Mouse (Mus musculus): Measurements from ENCODE around the gene Rai1. TPM values are rescaled to one million over a fixed set of nuclear protein-coding genes. Genes with fewer than 3 reads are reported as not detected.
A peak's percentile ranks its signal among the peaks of the same experiment; 100 is the strongest.

Gene Rai1
- 13.9 and 16.1 TPM in 2 replicates for polyA plus RNA-seq (2015; fragmentation: Nextera tagmentation; extraction: Ambion mirVana)

DNA sequence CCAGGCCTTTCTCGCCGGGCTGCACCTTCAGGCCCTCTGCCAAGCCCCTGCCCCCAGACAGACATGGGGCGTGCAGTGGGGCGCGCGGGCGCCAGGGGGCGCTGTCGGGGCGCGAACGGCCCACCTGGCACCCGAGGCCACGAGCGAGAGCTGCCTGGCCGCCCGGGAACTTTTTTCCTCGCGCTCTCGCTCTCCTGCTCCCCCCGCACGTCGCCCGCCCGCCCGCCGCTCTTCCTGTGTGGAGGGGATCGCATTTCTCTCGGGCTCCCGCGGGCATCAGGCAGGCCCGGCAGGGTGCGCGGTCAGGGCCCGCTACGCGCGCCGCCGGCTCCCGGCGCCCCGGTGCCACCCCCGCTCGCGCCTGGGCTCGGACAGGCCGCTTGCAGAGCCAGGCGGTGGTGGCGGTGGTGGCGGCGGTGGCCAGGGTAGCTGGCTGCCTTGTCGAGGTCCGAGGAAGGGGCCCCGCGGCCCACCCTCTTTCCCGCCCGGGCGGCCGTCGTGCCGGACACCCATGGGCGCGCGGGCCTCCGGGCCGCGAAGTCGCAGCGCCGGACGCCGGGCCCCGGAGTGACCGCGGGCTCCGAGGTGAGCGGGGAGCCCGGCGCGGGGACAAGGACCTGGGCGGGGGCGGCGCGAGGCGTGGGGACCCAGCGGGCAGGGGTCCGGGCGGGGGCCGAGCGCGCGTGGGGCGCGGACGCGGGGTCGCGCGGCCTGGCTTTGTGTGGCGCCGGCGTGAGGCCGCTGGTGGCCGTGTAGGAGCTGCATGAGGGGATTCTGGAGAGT, at the start of gene Rai1:
TSS of gene Rai1 (plus strand) at position 204 of the 783 bp plus-strand sequence.
- Histone ChIP-seq H3K27me3 (ENCODE audit: control insufficient read depth, insufficient read depth, low read length) (no peaks in the 10 kb centered on the region), H3K27ac (ENCODE audit: low read length) (peak within 1 kb of the TSS; percentile 98), H3K4me1 (ENCODE audit: control insufficient read depth, insufficient read depth, low read length) (peaks cover 42% of the 10 kb centered on the region), H3K4me3 (replicated peaks; ENCODE audit: low read length) (peak within 1 kb of the TSS; percentile 71), H3K4me2 (ENCODE audit: low read depth, low read length) (peak within 1 kb of the TSS; percentile 89), H3K9ac (ENCODE audit: low read length) (peak within 1 kb of the TSS; percentile 100), H3K9me3 (replicated peaks; ENCODE audit: control insufficient read depth, low read length) (no peaks in the 10 kb centered on the region), H3K36me3 (ENCODE audit: control insufficient read depth, insufficient read depth, low read length) (no peaks in the 10 kb centered on the region)
- peak; percentile 56 for ATAC-seq (ENCODE audit: insufficient read depth, low FRiP score)
- 0% methylated on average over 100 of the region's 105 CpGs for WGBS

DNA sequence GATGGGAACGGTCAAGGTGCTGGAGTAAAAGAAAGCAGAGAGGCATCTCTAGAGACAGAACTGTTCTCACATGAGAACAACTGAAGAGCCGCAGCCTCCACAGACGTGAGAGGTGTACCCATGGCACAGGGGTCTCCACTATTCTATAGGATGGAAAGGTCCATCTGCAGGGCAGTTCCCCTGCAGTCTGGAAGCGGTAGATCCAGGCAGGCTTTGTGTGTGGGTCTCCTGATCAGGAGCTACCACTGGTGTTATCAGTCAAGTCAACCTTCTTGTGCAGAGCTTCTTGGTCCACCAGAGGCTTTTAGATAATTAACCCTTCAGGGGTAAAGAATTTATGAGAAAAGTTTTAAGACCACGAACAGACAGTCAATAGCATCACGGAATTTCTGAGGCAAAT, 48.3 kb upstream of the Rai1 start:
- no peak for ATAC-seq (ENCODE audit: insufficient read depth, low FRiP score)
- Histone ChIP-seq H3K36me3 (ENCODE audit: control insufficient read depth, insufficient read depth, low read length) (no peaks in the 10 kb centered on the region), H3K9ac (ENCODE audit: low read length) (no peak overlapping the region), H3K4me2 (ENCODE audit: low read depth, low read length) (no peak overlapping the region), H3K9me3 (replicated peaks; ENCODE audit: control insufficient read depth, low read length) (no peaks in the 10 kb centered on the region), H3K4me1 (ENCODE audit: control insufficient read depth, insufficient read depth, low read length) (no peaks in the 10 kb centered on the region), H3K27ac (ENCODE audit: low read length) (no peak overlapping the region), H3K27me3 (ENCODE audit: control insufficient read depth, insufficient read depth, low read length) (no peaks in the 10 kb centered on the region), H3K4me3 (replicated peaks; ENCODE audit: low read length) (no peak overlapping the region)
- 75% methylated on average over 6 of the region's 6 CpGs for WGBS

DNA sequence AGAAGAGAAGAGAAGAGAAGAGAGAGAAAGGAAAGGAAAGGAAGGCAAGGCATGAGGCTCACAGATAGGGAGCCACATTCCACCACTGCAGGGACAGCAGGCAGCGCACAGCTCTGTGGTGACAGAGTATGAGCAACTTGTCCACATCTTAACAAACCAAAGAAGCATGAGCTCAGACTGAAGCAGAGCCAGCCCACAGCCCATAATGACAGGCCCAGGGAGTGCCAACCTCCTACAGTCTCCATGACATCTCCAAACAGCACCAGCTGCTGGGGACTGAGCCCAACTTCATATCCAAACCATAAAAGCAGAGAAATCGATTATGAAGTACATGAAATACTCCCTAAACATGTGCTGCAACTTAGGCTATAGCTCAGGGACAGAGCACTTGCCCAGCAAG, 46.8 kb upstream of the Rai1 start:
- H3K27ac ChIP-seq (ENCODE audit: low read length): no peak overlapping the region
- H3K4me3 ChIP-seq (replicated peaks; ENCODE audit: low read length): no peak overlapping the region
- no peaks in the 10 kb centered on the region for H3K36me3 ChIP-seq (ENCODE audit: control insufficient read depth, insufficient read depth, low read length)
- H3K4me1 ChIP-seq (ENCODE audit: control insufficient read depth, insufficient read depth, low read length): no peaks in the 10 kb centered on the region
- WGBS: 63% methylated on average over 2 of the region's 2 CpGs
- no peak for ATAC-seq (ENCODE audit: insufficient read depth, low FRiP score)
- H3K27me3 ChIP-seq (ENCODE audit: control insufficient read depth, insufficient read depth, low read length): no peaks in the 10 kb centered on the region
- no peaks in the 10 kb centered on the region for H3K9me3 ChIP-seq (replicated peaks; ENCODE audit: control insufficient read depth, low read length)
- no peak overlapping the region for H3K9ac ChIP-seq (ENCODE audit: low read length)
- no peak overlapping the region for H3K4me2 ChIP-seq (ENCODE audit: low read depth, low read length)

DNA sequence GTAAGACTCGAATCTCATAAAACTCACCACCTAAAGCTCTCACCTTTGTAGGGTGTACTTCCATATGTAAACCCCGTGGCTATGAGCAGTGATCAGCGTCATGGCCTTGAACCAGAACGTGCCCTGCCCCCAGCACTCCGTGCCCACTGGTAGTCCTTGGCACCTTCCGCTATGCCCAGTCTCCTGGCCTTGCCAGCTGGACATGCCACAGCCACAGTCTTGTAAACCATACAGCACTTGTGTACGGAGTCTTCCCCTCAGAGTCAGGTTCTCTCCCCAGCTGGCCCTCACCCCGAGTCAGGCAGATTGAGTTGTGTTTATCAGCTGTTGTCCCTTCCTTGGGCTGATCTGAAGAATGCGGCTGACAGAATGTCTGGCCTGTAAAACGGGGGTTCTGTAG, 46.4 kb upstream of the Rai1 start:
- ATAC-seq (ENCODE audit: insufficient read depth, low FRiP score): no peak
- 66% methylated on average over 10 of the region's 10 CpGs for WGBS
- Histone ChIP-seq H3K9ac (ENCODE audit: low read length) (no peak overlapping the region), H3K27me3 (ENCODE audit: control insufficient read depth, insufficient read depth, low read length) (no peaks in the 10 kb centered on the region), H3K4me1 (ENCODE audit: control insufficient read depth, insufficient read depth, low read length) (no peaks in the 10 kb centered on the region), H3K36me3 (ENCODE audit: control insufficient read depth, insufficient read depth, low read length) (no peaks in the 10 kb centered on the region), H3K4me3 (replicated peaks; ENCODE audit: low read length) (no peak overlapping the region), H3K9me3 (replicated peaks; ENCODE audit: control insufficient read depth, low read length) (no peaks in the 10 kb centered on the region), H3K27ac (ENCODE audit: low read length) (no peak overlapping the region), H3K4me2 (ENCODE audit: low read depth, low read length) (no peak overlapping the region)

DNA sequence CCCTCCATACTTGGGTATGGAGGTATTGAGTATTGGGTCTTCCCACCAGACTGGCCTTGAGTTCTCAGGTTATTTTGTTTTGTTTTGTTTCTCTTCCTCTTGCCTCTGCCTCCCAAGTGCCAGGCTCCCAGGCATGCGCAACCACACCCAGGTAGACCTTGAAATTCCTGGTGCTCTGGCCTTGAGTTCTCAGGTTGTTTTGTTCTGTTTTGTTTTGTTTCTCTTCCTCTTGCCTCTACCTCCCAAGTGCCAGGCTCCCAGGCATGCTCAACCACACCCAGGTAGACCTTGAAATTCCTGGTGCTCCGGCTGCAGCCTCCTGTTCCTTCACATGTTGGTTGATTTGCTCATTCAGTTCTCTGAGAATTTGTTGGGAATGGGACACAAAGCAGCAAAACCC, 44.8 kb upstream of the Rai1 start:
- no peak for ATAC-seq (ENCODE audit: insufficient read depth, low FRiP score)
- no peak overlapping the region for H3K4me3 ChIP-seq (replicated peaks; ENCODE audit: low read length)
- no peaks in the 10 kb centered on the region for H3K27me3 ChIP-seq (ENCODE audit: control insufficient read depth, insufficient read depth, low read length)
- no peaks in the 10 kb centered on the region for H3K36me3 ChIP-seq (ENCODE audit: control insufficient read depth, insufficient read depth, low read length)
- H3K9me3 ChIP-seq (replicated peaks; ENCODE audit: control insufficient read depth, low read length): no peaks in the 10 kb centered on the region
- H3K27ac ChIP-seq (ENCODE audit: low read length): no peak overlapping the region
- no peak overlapping the region for H3K9ac ChIP-seq (ENCODE audit: low read length)
- no peaks in the 10 kb centered on the region for H3K4me1 ChIP-seq (ENCODE audit: control insufficient read depth, insufficient read depth, low read length)
- no peak overlapping the region for H3K4me2 ChIP-seq (ENCODE audit: low read depth, low read length)
- 89% methylated on average over 2 of the region's 2 CpGs for WGBS

DNA sequence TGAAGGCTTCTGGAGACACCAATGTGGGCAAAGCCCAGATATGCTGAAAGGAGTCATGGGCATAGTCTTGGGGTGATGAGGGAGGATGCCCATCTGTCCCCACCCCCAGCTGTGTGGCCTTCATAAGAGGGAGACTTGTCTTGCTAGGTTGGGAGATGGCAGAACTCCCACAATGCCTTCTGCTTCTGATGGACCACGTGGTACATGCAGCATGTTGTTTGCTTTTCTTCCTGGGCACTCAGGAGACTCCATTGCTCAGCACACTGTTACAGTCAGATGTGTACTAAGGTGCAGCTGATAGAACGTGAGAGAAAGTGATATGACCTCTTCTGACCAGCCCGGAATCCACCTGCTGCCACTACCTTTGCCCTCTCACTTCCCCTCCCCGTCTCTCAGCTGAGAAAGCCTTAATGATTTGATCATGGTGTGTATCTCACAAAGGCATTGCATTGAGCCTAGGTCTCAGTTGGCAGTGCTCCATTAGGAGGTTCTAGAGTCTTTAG, 43.3 kb upstream of the Rai1 start:
- no peak overlapping the region for H3K4me2 ChIP-seq (ENCODE audit: low read depth, low read length)
- H3K27ac ChIP-seq (ENCODE audit: low read length): no peak overlapping the region
- H3K9ac ChIP-seq (ENCODE audit: low read length): no peak overlapping the region
- no peaks in the 10 kb centered on the region for H3K27me3 ChIP-seq (ENCODE audit: control insufficient read depth, insufficient read depth, low read length)
- WGBS: 68% methylated on average over 4 of the region's 4 CpGs
- H3K4me1 ChIP-seq (ENCODE audit: control insufficient read depth, insufficient read depth, low read length): no peaks in the 10 kb centered on the region
- H3K36me3 ChIP-seq (ENCODE audit: control insufficient read depth, insufficient read depth, low read length): no peaks in the 10 kb centered on the region
- no peak overlapping the region for H3K4me3 ChIP-seq (replicated peaks; ENCODE audit: low read length)
- ATAC-seq (ENCODE audit: insufficient read depth, low FRiP score): no peak
- H3K9me3 ChIP-seq (replicated peaks; ENCODE audit: control insufficient read depth, low read length): no peaks in the 10 kb centered on the region

DNA sequence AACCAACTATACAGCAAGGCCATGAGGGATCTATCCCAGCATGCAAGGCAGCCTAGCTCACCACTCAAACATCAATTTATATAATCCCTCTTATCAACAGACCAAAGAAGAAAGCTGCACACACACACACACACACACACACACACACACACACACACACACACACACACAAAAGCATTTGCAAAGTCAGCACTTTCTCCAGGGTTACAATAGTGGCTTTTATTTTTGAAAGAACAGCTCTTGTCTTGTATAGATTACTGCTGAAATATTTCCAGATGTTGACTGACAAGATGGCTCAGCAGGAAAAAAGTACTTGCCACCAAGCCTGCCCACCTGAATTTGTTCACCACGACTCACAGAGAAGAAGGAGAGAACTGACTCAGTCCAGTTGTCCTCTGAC, 39.5 kb upstream of the Rai1 start:
- 48% methylated on average over 1 of the region's 1 CpGs for WGBS
- no peak overlapping the region for H3K27ac ChIP-seq (ENCODE audit: low read length)
- no peaks in the 10 kb centered on the region for H3K9me3 ChIP-seq (replicated peaks; ENCODE audit: control insufficient read depth, low read length)
- ATAC-seq (ENCODE audit: insufficient read depth, low FRiP score): no peak
- H3K4me3 ChIP-seq (replicated peaks; ENCODE audit: low read length): no peak overlapping the region
- no peak overlapping the region for H3K9ac ChIP-seq (ENCODE audit: low read length)
- no peaks in the 10 kb centered on the region for H3K4me1 ChIP-seq (ENCODE audit: control insufficient read depth, insufficient read depth, low read length)
- H3K4me2 ChIP-seq (ENCODE audit: low read depth, low read length): no peak overlapping the region
- no peaks in the 10 kb centered on the region for H3K27me3 ChIP-seq (ENCODE audit: control insufficient read depth, insufficient read depth, low read length)
- H3K36me3 ChIP-seq (ENCODE audit: control insufficient read depth, insufficient read depth, low read length): no peaks in the 10 kb centered on the region

DNA sequence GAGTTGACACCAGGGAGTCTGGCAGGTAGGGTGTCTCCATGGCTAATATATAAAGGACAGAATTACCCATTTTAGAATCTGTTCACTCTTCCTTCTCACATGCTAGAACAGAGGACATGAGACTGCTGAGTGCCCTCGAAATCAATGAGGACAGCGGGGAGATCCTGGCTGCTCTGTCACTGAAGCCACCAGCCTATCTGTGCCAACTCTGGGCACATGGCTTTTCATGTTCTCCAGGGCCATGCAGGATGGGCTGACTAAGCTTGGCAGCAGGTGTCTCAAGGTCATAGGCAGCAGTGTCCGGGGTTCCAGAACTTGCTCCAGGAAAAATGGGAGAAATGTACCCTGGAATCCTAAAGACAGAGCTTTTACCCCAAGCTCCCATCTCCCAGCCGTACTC, 37.2 kb upstream of the Rai1 start:
- H3K27me3 ChIP-seq (ENCODE audit: control insufficient read depth, insufficient read depth, low read length): no peaks in the 10 kb centered on the region
- no peak overlapping the region for H3K4me2 ChIP-seq (ENCODE audit: low read depth, low read length)
- 91% methylated on average over 4 of the region's 4 CpGs for whole genome bisulfite sequencing
- ATAC-seq (ENCODE audit: insufficient read depth, low FRiP score): no peak
- H3K36me3 ChIP-seq (ENCODE audit: control insufficient read depth, insufficient read depth, low read length): no peaks in the 10 kb centered on the region
- H3K9ac ChIP-seq (ENCODE audit: low read length): no peak overlapping the region
- no peak overlapping the region for H3K27ac ChIP-seq (ENCODE audit: low read length)
- no peak overlapping the region for H3K4me3 ChIP-seq (replicated peaks; ENCODE audit: low read length)
- H3K9me3 ChIP-seq (replicated peaks; ENCODE audit: control insufficient read depth, low read length): no peaks in the 10 kb centered on the region
- no peaks in the 10 kb centered on the region for H3K4me1 ChIP-seq (ENCODE audit: control insufficient read depth, insufficient read depth, low read length)

DNA sequence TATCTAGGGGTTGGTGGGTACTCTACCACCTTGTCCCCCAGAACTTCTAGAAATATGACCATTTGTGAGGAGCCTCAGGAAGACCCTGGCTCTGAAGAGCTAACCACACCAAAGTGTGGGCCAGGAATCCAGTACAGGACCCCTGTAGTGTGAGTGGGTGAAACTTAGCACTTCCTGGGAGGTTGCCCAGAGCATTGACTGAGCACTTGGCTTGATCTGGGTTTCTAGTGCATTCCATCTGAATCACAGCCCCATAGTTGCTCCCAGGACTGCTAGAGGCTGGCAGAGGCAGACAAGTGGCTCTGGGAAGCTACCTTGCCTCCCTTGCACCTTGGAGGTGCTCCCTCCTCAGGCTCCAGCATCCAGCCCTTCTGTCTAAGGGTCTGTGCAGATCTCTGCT, 36.2 kb upstream of the Rai1 start:
- Histone ChIP-seq H3K4me3 (replicated peaks; ENCODE audit: low read length) (no peak overlapping the region), H3K36me3 (ENCODE audit: control insufficient read depth, insufficient read depth, low read length) (no peaks in the 10 kb centered on the region), H3K9ac (ENCODE audit: low read length) (no peak overlapping the region), H3K4me2 (ENCODE audit: low read depth, low read length) (no peak overlapping the region), H3K27ac (ENCODE audit: low read length) (no peak overlapping the region), H3K4me1 (ENCODE audit: control insufficient read depth, insufficient read depth, low read length) (no peaks in the 10 kb centered on the region), H3K9me3 (replicated peaks; ENCODE audit: control insufficient read depth, low read length) (no peaks in the 10 kb centered on the region), H3K27me3 (ENCODE audit: control insufficient read depth, insufficient read depth, low read length) (no peaks in the 10 kb centered on the region)
- ATAC-seq (ENCODE audit: insufficient read depth, low FRiP score): no peak
